Mouse (Mus musculus) limb, embryonic 14.5 days (tissue): Measurements from ENCODE around the gene Prickle2. TPM values are rescaled to one million over a fixed set of nuclear protein-coding genes. Genes with fewer than 3 reads are reported as not detected.

ENCODE experiments used
- ATAC-seq: fragments of 200-750 bp; cut with Nextera tagmentation; 2 replicates; pipeline ENCODE4 v1.8.0; 2017; ENCODE audit warnings: low read depth, moderate number of reproducible peaks, moderate TSS enrichment; ENCODE audit not compliant: low FRiP score
- DNase-seq: peaks from one replicate; pipeline ENCODE4 v3.0.0-alpha.2; 2015; ENCODE audit warnings: low spot score
- H3K27ac ChIP-seq: fragments of 300-500 bp; sonication (generic); replicated peaks from 2 replicates; pipeline ENCODE4 v1.5.1; 2014; ENCODE audit warnings: low read depth, mild to moderate bottlenecking, low read length, moderate library complexity, mixed read lengths
- H3K27me3 ChIP-seq: fragments of 300-500 bp; sonication (generic); 2 replicates; pipeline ENCODE4 v1.6.1; 2014; ENCODE audit warnings: low read length, mixed read lengths; ENCODE audit not compliant: control insufficient read depth, insufficient read depth
- H3K36me3 ChIP-seq: fragments of 300-500 bp; sonication (generic); 2 replicates; pipeline ENCODE4 v1.6.1; 2014; ENCODE audit warnings: mild to moderate bottlenecking, low read length, moderate library complexity, mixed read lengths; ENCODE audit not compliant: control insufficient read depth, insufficient read depth
- H3K4me1 ChIP-seq: fragments of 300-500 bp; sonication (generic); 2 replicates; pipeline ENCODE4 v1.6.1; 2014; ENCODE audit warnings: antibody characterized with exemption, low read length, mixed read lengths; ENCODE audit not compliant: control insufficient read depth, insufficient read depth
- H3K4me2 ChIP-seq: fragments of 300-500 bp; sonication (generic); replicated peaks from 2 replicates; pipeline ENCODE4 v1.6.1; 2014; ENCODE audit warnings: low read depth, mild to moderate bottlenecking, low read length, moderate library complexity; ENCODE audit not compliant: severe bottlenecking
- H3K4me3 ChIP-seq: fragments of 300-500 bp; sonication (generic); replicated peaks from 2 replicates; pipeline ENCODE4 v1.5.1; 2014; ENCODE audit warnings: low read length
- H3K9ac ChIP-seq: fragments of 300-500 bp; sonication (generic); 2 replicates; pipeline ENCODE4 v1.6.1; 2014; ENCODE audit warnings: mild to moderate bottlenecking, low read depth, low read length, moderate library complexity; ENCODE audit not compliant: severe bottlenecking
- H3K9me3 ChIP-seq: fragments of 300-500 bp; sonication (generic); 2 replicates; pipeline ENCODE4 v1.6.1; 2016; ENCODE audit warnings: low read length; ENCODE audit not compliant: control insufficient read depth
- POLR2A ChIP-seq: fragments of 200-500 bp; IDR thresholded peaks from 2 replicates; pipeline ENCODE4 v1.8.0; 2012; ENCODE audit warnings: inconsistent platforms, mild to moderate bottlenecking, moderate library complexity, borderline replicate concordance; ENCODE audit not compliant: insufficient read depth, insufficient read length; ENCODE audit errors: extremely low read depth
- WGBS: fragments of 180-500 bp; shearing (Covaris S2); extraction: QIAGEN DNeasy Blood & Tissue Kit; methylation state at CpG from one replicate; pipeline ENCODE4 v1.1.7; 2014; 5-methylcytosine and 5-hydroxymethylcytosine counted together
- polyA plus RNA-seq, 2 experiments: library from polyadenylated mRNA; depleted of rRNA in 1 of 2; stranded (reverse) in 1 of 2; unstranded in 1 of 2; fragments of >200 nt; fragmentation: Nextera tagmentation in 1 of 2; extraction: Ambion mirVana in 1 of 2; gene quantifications; 2 replicates each; pipeline versions ENCODE4 v1.2.1 to v1.2.3; 2012 to 2014

The Prickle2 gene
- polyA plus RNA-seq, 2 experiments, result 5.5 to 8.0 TPM

- peak overlapping the region; percentile 1; the same call in 1 of the 2 replicates for H3K4me2 ChIP-seq
- no peak overlapping the region for H3K4me3 ChIP-seq
- ATAC-seq (no peak), DNase-seq (no peak)
- H3K27ac ChIP-seq, result no peak overlapping the region
- TF ChIP-seq POLR2A, result no peak
- no peak overlapping the region for H3K9ac ChIP-seq
- peaks cover 11% of the 10 kb centered on the region for H3K4me1 ChIP-seq
- H3K27me3 ChIP-seq, result no peaks in the 10 kb centered on the region
- H3K36me3 ChIP-seq, result no peaks in the 10 kb centered on the region
- no peaks in the 10 kb centered on the region for H3K9me3 ChIP-seq
- WGBS, result 48% methylated on average over 8 of the region's 8 CpGs
Observed at GRCm38 (mm10) chr6:92533306-92534063, 172.5 kb downstream of the Prickle2 start.

DNA sequence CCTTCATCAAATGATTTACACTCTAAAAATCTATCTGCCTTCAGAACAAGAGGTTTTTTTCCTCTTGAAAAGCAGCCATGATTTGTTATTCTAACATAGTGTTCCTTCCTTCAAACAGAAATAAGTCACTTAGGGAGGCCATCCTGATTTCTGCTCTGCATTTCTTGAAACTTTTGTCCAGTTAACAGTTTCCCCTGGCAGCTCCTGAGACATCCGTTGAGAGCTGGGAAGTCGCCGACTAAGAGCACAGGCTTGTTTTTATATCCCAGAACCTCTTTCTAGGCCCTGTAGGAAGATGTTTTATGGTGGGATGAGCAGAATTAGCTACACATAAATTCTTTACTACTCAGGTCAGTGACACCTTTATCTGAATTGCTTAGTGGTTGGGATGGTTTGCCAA, 173.1 kb downstream of the Prickle2 start:
- Histone ChIP-seq H3K9ac (no peak overlapping the region), H3K27me3 (no peaks in the 10 kb centered on the region), H3K36me3 (no peaks in the 10 kb centered on the region), H3K27ac (no peak overlapping the region), H3K4me3 (no peak overlapping the region), H3K4me2 (0 out of 2 replicates have a peak overlapping the region, but pooled peaks have one; percentile 1), H3K4me1 (peaks cover 11% of the 10 kb centered on the region), H3K9me3 (no peaks in the 10 kb centered on the region)
- ATAC-seq (no peak), DNase-seq (no peak)
- 25% methylated on average over 3 of the region's 3 CpGs for WGBS
- no peak for TF ChIP-seq POLR2A

DNA sequence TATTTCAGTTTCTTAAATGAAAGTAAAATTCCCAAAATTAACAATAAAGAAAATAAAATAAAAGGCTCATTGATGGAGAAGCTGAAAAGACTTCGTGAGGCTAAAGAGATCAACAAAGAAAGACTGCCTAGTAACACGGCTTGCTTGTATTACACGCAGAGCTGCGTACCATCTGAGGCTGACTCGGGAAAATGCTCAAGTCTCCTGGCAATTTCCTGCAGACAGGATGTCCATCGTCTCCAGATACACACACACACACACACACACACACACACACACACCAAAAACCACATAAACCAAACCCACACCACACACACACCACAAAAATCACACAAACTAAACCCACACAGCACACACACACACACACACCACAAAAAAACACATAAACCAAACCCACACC, 173.6 kb downstream of the Prickle2 start:
- Histone ChIP-seq H3K4me1 (peaks cover 11% of the 10 kb centered on the region), H3K27me3 (no peaks in the 10 kb centered on the region), H3K4me2 (no peak overlapping the region), H3K9ac (no peak overlapping the region), H3K9me3 (no peaks in the 10 kb centered on the region), H3K36me3 (no peaks in the 10 kb centered on the region), H3K27ac (no peak overlapping the region), H3K4me3 (no peak overlapping the region)
- ATAC-seq (no peak), DNase-seq (no peak)
- no peak for TF ChIP-seq POLR2A
- 49% methylated on average over 6 of the region's 6 CpGs for WGBS

DNA sequence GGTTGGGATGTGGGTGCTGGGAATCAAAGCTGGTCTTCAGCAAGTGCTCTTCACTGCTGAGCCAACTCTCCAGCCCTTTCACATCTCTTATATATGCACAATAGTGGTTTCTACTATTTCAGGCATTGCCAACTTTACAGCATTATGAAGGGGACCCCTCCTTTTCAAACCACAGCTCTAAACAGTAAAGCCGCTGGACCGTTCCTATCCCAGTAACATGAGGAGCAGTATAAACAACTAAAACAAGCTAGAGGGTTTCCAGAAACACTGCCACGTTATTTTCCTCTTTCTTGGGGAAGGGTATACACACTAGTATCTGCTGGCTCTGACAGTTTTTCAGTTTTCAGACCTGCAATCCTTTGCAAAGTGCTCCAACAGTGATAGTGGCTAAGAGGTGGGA, 179.7 kb downstream of the Prickle2 start:
- no peak overlapping the region for H3K4me2 ChIP-seq
- no peak for TF ChIP-seq POLR2A
- no peak overlapping the region for H3K9ac ChIP-seq
- H3K27ac ChIP-seq, result no peak overlapping the region
- peaks cover 3% of the 10 kb centered on the region; the same call in 1 of the 2 replicates for H3K4me1 ChIP-seq
- no peaks in the 10 kb centered on the region for H3K27me3 ChIP-seq
- ATAC-seq, result no peak
- H3K9me3 ChIP-seq, result no peaks in the 10 kb centered on the region
- no peaks in the 10 kb centered on the region for H3K36me3 ChIP-seq
- no peak for DNase-seq
- 40% methylated on average over 3 of the region's 3 CpGs for WGBS
- no peak overlapping the region for H3K4me3 ChIP-seq

GRCm38 (mm10) chr6:92525646-92526045, 180.3 kb downstream of the Prickle2 start:
- H3K9ac ChIP-seq, result no peak overlapping the region
- no peak overlapping the region for H3K4me2 ChIP-seq
- H3K4me1 ChIP-seq, result peaks cover 3% of the 10 kb centered on the region; the same call in 1 of the 2 replicates
- WGBS, result 83% methylated on average over 2 of the region's 2 CpGs
- ATAC-seq (no peak), DNase-seq (no peak)
- no peak overlapping the region for H3K27ac ChIP-seq
- no peaks in the 10 kb centered on the region for H3K36me3 ChIP-seq
- H3K9me3 ChIP-seq, result no peaks in the 10 kb centered on the region
- no peak for TF ChIP-seq POLR2A
- no peaks in the 10 kb centered on the region for H3K27me3 ChIP-seq
- no peak overlapping the region for H3K4me3 ChIP-seq
